Mouse (Mus musculus): ENCODE measurements around the gene Gxylt1. TPM values are rescaled to one million over a fixed set of nuclear protein-coding genes. Genes with fewer than 3 reads are reported as not detected.

Gene Gxylt1
- polyA plus RNA-seq, 1 experiment from 2014 or later: 6.1 TPM

DNA sequence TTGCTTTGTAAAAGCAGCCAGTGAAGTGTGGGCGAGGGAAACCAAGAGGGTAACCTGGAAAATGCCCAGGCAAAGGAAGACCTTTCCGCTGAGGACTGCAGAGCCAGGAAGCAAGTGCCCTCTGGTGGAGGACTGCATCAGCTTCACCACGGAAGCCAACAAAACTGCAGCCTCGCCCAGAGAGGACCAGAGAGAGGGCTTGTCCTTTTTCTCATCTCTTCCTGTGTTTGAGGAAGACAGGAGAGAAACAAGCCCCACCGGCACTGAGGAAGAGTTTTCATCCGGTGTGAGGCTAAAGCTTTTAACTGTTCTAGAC lies 47.3 kb downstream of the Gxylt1 start:
- no peak overlapping the region for H3K4me2 ChIP-seq
- no peaks in the 10 kb centered on the region for H3K9me3 ChIP-seq (replicated peaks)
- H3K4me3 ChIP-seq: no peak overlapping the region
- no peak for ATAC-seq (replicated peaks; ENCODE audit: insufficient number of reproducible peaks, insufficient read depth, low FRiP score, low read depth)
- H3K27me3 ChIP-seq: no peaks in the 10 kb centered on the region
- no peak overlapping the region for H3K27ac ChIP-seq
- 24% methylated on average over 6 of the region's 6 CpGs for WGBS
- H3K9ac ChIP-seq: no peak overlapping the region
- no peaks in the 10 kb centered on the region for H3K36me3 ChIP-seq
- no peaks in the 10 kb centered on the region for H3K4me1 ChIP-seq (replicated peaks)

DNA sequence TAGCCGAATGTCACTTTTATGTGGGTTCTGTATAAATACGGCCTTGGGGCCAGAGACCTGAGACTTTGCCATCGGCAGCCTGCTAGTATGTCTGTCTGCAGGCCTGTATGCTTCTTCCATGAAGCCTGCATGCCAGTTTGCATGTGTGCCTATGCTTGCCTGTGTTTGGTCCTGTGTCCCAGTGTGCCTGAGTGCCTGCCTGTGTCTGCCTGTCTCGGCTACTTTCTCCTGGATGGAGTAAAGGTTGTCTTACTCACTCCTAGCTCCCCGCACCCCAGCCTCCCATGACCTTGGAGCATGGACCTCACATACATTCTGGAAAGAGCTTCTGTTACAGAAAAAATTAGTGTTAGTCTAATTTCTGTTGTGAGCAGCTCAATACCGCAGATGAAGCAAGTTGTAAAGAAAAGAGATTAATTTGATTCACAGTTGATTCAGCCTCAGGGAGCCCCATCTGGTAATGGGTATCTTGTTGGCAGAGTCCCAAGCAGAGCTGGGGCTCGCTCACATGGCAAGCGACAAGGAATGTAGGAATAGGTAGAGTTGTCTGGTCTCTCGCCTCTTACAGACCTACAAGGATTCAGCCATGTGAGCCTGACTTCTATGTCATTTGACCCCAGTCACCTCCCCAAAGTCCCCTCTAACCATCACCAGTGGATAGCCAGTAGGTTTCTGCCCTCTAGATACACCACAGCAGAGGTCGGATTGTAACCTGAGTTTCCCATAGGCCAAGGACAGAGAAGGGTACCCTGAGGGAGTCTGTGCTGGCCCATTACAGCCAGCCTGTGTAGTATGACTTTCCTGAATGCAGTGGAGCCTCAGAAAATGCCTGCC lies 47.8 kb downstream of the Gxylt1 start:
- H3K9ac ChIP-seq: no peak overlapping the region
- H3K4me2 ChIP-seq: no peak overlapping the region
- ATAC-seq (replicated peaks; ENCODE audit: insufficient number of reproducible peaks, insufficient read depth, low FRiP score, low read depth): no peak
- H3K4me1 ChIP-seq (replicated peaks): no peaks in the 10 kb centered on the region
- no peak overlapping the region for H3K27ac ChIP-seq
- 89% methylated on average over 10 of the region's 10 CpGs for WGBS
- no peaks in the 10 kb centered on the region for H3K9me3 ChIP-seq (replicated peaks)
- H3K4me3 ChIP-seq: no peak overlapping the region
- H3K36me3 ChIP-seq: no peaks in the 10 kb centered on the region
- H3K27me3 ChIP-seq: no peaks in the 10 kb centered on the region

DNA sequence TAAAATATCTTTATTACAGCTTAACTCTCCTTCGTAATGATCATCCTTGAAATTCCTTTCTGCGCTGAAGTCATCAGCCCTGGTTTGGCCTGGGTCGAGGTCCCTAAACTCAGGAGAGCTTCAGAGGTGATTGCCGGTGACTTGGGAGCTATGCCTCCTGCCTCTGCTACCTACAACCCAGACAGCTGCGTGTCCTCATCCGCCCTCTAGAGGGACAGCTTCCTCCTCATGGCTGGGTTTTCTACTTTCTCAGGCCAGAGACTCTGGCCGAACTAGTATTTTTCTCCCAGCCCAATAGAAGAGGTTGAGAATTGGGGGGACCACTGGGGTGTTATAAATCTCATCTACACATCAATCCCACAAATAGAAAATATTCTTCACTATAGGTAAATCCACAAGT lies 52.5 kb downstream of the Gxylt1 start:
- WGBS: 54% methylated on average over 7 of the region's 7 CpGs
- no peak overlapping the region for H3K9ac ChIP-seq
- no peaks in the 10 kb centered on the region for H3K4me1 ChIP-seq (replicated peaks)
- no peak overlapping the region for H3K27ac ChIP-seq
- H3K27me3 ChIP-seq: no peaks in the 10 kb centered on the region
- no peaks in the 10 kb centered on the region for H3K36me3 ChIP-seq
- no peak for ATAC-seq (replicated peaks; ENCODE audit: insufficient number of reproducible peaks, insufficient read depth, low FRiP score, low read depth)
- no peak overlapping the region for H3K4me3 ChIP-seq
- no peaks in the 10 kb centered on the region for H3K9me3 ChIP-seq (replicated peaks)
- no peak overlapping the region for H3K4me2 ChIP-seq

DNA sequence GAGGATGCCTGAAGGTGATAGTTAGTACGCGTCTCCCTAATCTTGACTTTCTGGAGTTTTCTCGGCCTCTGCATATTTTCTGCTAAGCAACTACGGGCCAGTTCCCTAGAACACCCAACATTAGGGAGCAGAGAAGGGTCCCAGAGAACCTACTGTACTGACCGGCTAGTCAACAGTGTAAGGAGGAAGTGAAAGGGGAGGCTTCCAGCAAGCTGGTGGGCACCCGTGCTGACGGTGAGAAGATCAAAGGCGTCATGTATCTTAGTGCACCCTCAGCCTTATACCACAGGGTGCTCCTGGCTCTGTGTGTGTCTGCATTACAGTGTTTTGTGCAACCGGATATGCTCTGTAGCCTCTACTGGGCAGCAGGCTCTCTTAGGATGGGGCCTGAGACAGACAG lies 62.4 kb downstream of the Gxylt1 start:
- Histone ChIP-seq H3K27me3 (0 out of 2 replicates have a peak, but pooled peaks cover 4% of the 10 kb centered on the region), H3K27ac (no peak overlapping the region), H3K4me2 (no peak overlapping the region), H3K4me3 (no peak overlapping the region), H3K4me1 (replicated peaks) (no peaks in the 10 kb centered on the region), H3K9me3 (replicated peaks) (no peaks in the 10 kb centered on the region), H3K9ac (no peak overlapping the region), H3K36me3 (no peaks in the 10 kb centered on the region)
- no peak for ATAC-seq (replicated peaks; ENCODE audit: insufficient number of reproducible peaks, insufficient read depth, low FRiP score, low read depth)
- WGBS: 77% methylated on average over 9 of the region's 9 CpGs

DNA sequence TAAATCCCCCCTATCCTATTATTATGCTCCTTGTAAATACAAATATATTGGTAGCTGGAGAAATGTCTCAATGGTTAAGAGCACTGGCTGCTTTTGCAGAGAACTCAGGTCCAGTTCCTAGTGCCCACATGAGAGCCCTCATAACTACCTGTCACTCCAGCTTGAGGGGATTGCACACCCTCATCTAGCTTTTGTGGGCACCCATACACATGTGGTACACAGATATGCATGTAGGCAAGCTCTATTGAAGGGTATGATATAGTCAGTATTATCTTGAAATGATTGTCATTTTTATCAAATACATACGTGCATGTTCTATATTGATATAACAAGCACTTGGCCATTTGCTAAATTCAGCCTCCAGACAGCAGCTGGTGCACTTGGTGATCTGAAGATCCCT lies 70.1 kb downstream of the Gxylt1 start:
- no peak for ATAC-seq (replicated peaks; ENCODE audit: insufficient number of reproducible peaks, insufficient read depth, low FRiP score, low read depth)
- 38% methylated on average over 1 of the region's 1 CpGs for WGBS
- H3K4me1 ChIP-seq (replicated peaks): no peaks in the 10 kb centered on the region
- no peak overlapping the region for H3K4me2 ChIP-seq
- no peaks in the 10 kb centered on the region for H3K36me3 ChIP-seq
- H3K27me3 ChIP-seq: no peaks in the 10 kb centered on the region
- no peak overlapping the region for H3K4me3 ChIP-seq
- H3K9ac ChIP-seq: no peak overlapping the region
- no peak overlapping the region for H3K27ac ChIP-seq
- no peaks in the 10 kb centered on the region for H3K9me3 ChIP-seq (replicated peaks)

DNA sequence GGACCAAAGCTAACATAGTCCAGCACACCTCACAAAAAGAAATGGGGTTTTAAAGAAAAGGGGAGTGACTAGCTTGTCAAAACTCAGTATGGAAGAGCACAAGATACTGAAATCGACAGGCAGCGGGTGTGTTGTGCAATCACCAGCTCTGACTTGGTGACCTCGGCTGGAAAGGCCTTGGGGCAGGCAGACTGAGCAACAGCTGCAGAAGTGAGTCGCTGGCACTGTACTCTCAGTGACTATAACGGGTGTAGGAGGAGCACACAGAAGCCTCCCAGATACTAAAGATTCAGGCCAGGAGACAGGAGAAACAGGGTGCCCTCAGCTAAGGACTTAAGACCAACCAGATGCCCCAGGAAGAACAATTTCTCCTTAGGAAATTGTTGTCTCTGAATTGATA lies 73.0 kb downstream of the Gxylt1 start:
- Histone ChIP-seq H3K36me3 (no peaks in the 10 kb centered on the region), H3K4me3 (no peak overlapping the region), H3K9me3 (replicated peaks) (no peaks in the 10 kb centered on the region), H3K9ac (no peak overlapping the region), H3K4me1 (replicated peaks) (no peaks in the 10 kb centered on the region), H3K27me3 (no peaks in the 10 kb centered on the region), H3K4me2 (no peak overlapping the region), H3K27ac (no peak overlapping the region)
- WGBS: 50% methylated on average over 5 of the region's 5 CpGs
- no peak for ATAC-seq (replicated peaks; ENCODE audit: insufficient number of reproducible peaks, insufficient read depth, low FRiP score, low read depth)

DNA sequence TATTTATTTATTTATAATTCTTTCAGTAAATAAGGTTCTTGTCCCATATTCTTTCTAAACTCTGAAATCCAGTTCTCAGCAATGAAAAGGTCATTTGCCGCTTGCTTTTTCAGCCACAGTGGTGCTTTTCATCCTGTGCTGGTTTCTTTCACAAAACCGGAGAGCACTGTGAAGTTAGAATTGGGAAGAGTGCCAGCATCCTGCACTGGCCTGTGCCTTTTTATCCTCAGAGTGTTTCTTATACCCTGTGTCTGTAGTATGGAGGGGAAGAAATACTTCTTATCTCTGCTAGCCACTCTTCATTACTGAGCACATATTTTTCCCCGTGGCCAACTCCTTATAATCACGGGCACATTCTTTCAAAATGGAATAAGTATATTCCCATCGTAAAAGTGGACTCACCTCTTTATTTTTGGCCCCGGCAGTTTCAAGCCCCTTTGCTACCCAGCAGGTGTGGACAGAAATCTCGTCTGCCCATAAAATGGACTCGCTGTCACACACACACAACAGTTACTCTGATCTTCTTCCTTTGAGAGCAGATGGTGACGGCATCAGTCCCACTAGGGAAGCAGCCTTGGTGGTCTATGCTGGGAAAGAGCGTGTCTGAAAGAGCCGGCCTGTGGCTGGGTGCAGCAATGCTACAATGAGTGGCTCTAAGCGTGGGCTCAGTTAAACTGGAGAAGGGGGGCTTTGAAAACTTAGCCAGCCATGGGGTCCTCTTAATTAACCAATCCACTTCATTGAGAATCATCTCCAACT lies 83.4 kb downstream of the Gxylt1 start:
- H3K4me2 ChIP-seq: no peak overlapping the region
- 59% methylated on average over 12 of the region's 12 CpGs for WGBS
- no peak for ATAC-seq (replicated peaks; ENCODE audit: insufficient number of reproducible peaks, insufficient read depth, low FRiP score, low read depth)

More for the DNA sequence above, 83.4 kb downstream of the Gxylt1 start:
- no peak overlapping the region for H3K4me3 ChIP-seq
- H3K27ac ChIP-seq: no peak overlapping the region
- no peaks in the 10 kb centered on the region for H3K9me3 ChIP-seq (replicated peaks)
- H3K9ac ChIP-seq: no peak overlapping the region
- no peaks in the 10 kb centered on the region for H3K36me3 ChIP-seq
- H3K4me1 ChIP-seq (replicated peaks): no peaks in the 10 kb centered on the region
- H3K27me3 ChIP-seq: no peaks in the 10 kb centered on the region

Other genes starting within 250 kb of the Gxylt1 start
- 72.3 and 74.5 TPM in 2 replicates for gene Yaf2, start 61.8 kb upstream of the Gxylt1 start, polyA plus RNA-seq (2015; fragmentation: Nextera tagmentation; extraction: Ambion mirVana)
- 99.7 and 115 TPM in 2 replicates for gene Zcrb1, start 123.2 kb upstream of the Gxylt1 start, polyA plus RNA-seq (2015; fragmentation: Nextera tagmentation; extraction: Ambion mirVana)
- gene Pphln1, start 123.2 kb upstream of the Gxylt1 start, polyA plus RNA-seq (2015; fragmentation: Nextera tagmentation; extraction: Ambion mirVana): 31.9 and 35.3 TPM in 2 replicates